Mouse (Mus musculus) limb, embryonic 10.5 days (tissue): ENCODE data around the gene Camta1. TPM values are rescaled to one million over a fixed set of nuclear protein-coding genes. Genes with fewer than 3 reads are reported as not detected.

Experiments used
- DNase-seq: peaks from one replicate; pipeline ENCODE4 v3.0.0-alpha.2; 2017; ENCODE audit warnings: low spot score
- H3K27ac ChIP-seq: fragments of 300-500 bp; sonication (generic); 2 replicates; pipeline ENCODE4 v1.5.1; 2016; ENCODE audit warnings: mild to moderate bottlenecking
- H3K27me3 ChIP-seq: fragments of 300-500 bp; sonication (generic); 2 replicates; pipeline ENCODE4 v1.6.1; 2016; ENCODE audit warnings: low read depth, mild to moderate bottlenecking; ENCODE audit not compliant: poor library complexity, severe bottlenecking
- H3K36me3 ChIP-seq: fragments of 300-500 bp; sonication (generic); 2 replicates; pipeline ENCODE4 v1.6.1; 2016; ENCODE audit warnings: mild to moderate bottlenecking, moderate library complexity
- H3K4me1 ChIP-seq: fragments of 300-500 bp; sonication (generic); 2 replicates; pipeline ENCODE4 v1.6.1; 2016
- H3K4me3 ChIP-seq: fragments of 300-500 bp; sonication (generic); 2 replicates; pipeline ENCODE4 v1.5.1; 2016; ENCODE audit warnings: mild to moderate bottlenecking, moderate library complexity
- H3K9me3 ChIP-seq: fragments of 300-500 bp; sonication (generic); replicated peaks from 2 replicates; pipeline ENCODE4 v1.6.1; 2016; ENCODE audit warnings: mild to moderate bottlenecking
- WGBS: fragments of 180-500 bp; shearing (Covaris S2); methylation state at CpG from one replicate; pipeline ENCODE4 v1.1.7; 2016; 5-methylcytosine and 5-hydroxymethylcytosine counted together
- polyA plus RNA-seq: library from polyadenylated mRNA; unstranded; fragments of >200 nt; fragmentation: Nextera tagmentation; extraction: Ambion mirVana; gene quantifications from 2 replicates; pipeline ENCODE4 v1.2.1, GENCODE M21; 2016

Camta1 gene
- polyA plus RNA-seq, 1 experiment from 2014 or later: 102 TPM

DNA sequence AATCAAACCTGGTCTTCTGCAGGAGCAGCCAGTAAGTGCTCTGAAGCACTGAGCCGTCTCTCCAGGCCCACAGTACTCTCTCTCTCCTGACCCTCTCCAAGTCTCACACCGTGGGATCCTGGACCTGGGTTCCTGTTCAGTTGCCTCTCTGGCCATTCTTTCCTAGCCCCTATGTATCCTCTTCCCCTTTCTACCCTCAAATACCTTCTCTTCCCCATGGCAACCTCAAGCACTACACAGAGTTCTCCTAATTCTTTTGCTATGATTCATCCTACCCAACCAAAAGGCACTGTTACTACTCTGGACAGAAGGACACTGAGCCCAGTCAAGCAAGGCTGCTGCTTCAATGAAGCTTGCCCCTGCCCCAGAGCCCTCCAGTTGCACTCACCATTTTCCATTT lies 19.1 kb downstream of the Camta1 start:
- Histone ChIP-seq H3K4me3 (no peak overlapping the region), H3K27me3 (no peaks in the 10 kb centered on the region), H3K4me1 (peaks cover 7% of the 10 kb centered on the region), H3K9me3 (no peaks in the 10 kb centered on the region), H3K27ac (no peak overlapping the region), H3K36me3 (no peaks in the 10 kb centered on the region)
- WGBS: 81% methylated on average over 2 of the region's 2 CpGs
- DNase-seq: no peak

GRCm38 (mm10) chr4:151838518-151838917 lies 23.2 kb downstream of the Camta1 start:
- DNase-seq: no peak
- no peak overlapping the region for H3K4me3 ChIP-seq
- H3K4me1 ChIP-seq: no peaks in the 10 kb centered on the region
- H3K27me3 ChIP-seq: no peaks in the 10 kb centered on the region
- no peak overlapping the region for H3K27ac ChIP-seq
- no peaks in the 10 kb centered on the region for H3K36me3 ChIP-seq
- WGBS: 68% methylated on average over 2 of the region's 2 CpGs
- no peaks in the 10 kb centered on the region for H3K9me3 ChIP-seq

- 91% methylated on average over 3 of the region's 3 CpGs for WGBS
- Histone ChIP-seq H3K36me3 (no peaks in the 10 kb centered on the region), H3K27me3 (no peaks in the 10 kb centered on the region), H3K4me3 (no peak overlapping the region), H3K4me1 (no peaks in the 10 kb centered on the region), H3K27ac (no peak overlapping the region), H3K9me3 (no peaks in the 10 kb centered on the region)
- no peak for DNase-seq
Observed at GRCm38 (mm10) chr4:151835860-151836259, 25.8 kb downstream of the Camta1 start.

GRCm38 (mm10) chr4:151834536-151834935 lies 27.1 kb downstream of the Camta1 start:
- WGBS: 94% methylated on average over 10 of the region's 10 CpGs
- Histone ChIP-seq H3K36me3 (peaks cover 6% of the 10 kb centered on the region; the same call in 1 of the 2 replicates), H3K27ac (no peak overlapping the region), H3K4me1 (no peaks in the 10 kb centered on the region), H3K4me3 (no peak overlapping the region), H3K9me3 (no peaks in the 10 kb centered on the region), H3K27me3 (no peaks in the 10 kb centered on the region)
- DNase-seq: no peak

GRCm38 (mm10) chr4:151833940-151834449 lies 27.7 kb downstream of the Camta1 start:
- no peak overlapping the region for H3K27ac ChIP-seq
- peaks cover 11% of the 10 kb centered on the region; the same call in 1 of the 2 replicates for H3K36me3 ChIP-seq
- WGBS: 92% methylated on average over 7 of the region's 7 CpGs
- DNase-seq: no peak
- H3K9me3 ChIP-seq: no peaks in the 10 kb centered on the region
- H3K4me3 ChIP-seq: no peak overlapping the region
- H3K4me1 ChIP-seq: no peaks in the 10 kb centered on the region
- no peaks in the 10 kb centered on the region for H3K27me3 ChIP-seq

GRCm38 (mm10) chr4:151827840-151828239 lies 33.8 kb downstream of the Camta1 start:
- Histone ChIP-seq H3K4me3 (no peak overlapping the region), H3K36me3 (peaks cover 17% of the 10 kb centered on the region; the same call in 1 of the 2 replicates), H3K9me3 (no peaks in the 10 kb centered on the region), H3K27me3 (no peaks in the 10 kb centered on the region), H3K27ac (no peak overlapping the region), H3K4me1 (no peaks in the 10 kb centered on the region)
- WGBS: 96% methylated on average over 3 of the region's 3 CpGs
- no peak for DNase-seq

DNA sequence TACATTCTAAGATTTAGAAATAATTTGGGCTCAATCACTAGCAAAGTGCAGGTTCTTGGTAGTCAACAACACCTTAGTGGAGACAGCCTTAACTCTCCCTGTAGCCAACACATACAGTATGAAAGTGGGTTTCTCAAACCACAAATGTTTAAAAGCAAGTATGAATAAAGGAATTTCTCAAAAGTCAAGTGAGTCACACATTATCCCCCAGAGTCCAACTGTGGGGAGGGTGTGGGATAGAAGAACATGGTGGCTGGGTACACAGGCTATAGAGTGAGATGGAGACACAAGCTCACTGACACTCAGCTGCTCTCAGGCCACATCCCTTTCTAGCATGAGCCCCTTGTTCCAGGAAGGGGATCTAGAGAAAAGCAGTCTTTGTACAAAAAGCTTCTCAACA lies 34.3 kb downstream of the Camta1 start:
- H3K36me3 ChIP-seq: peaks cover 17% of the 10 kb centered on the region; the same call in 1 of the 2 replicates
- DNase-seq: no peak
- H3K4me1 ChIP-seq: no peaks in the 10 kb centered on the region
- H3K27me3 ChIP-seq: no peaks in the 10 kb centered on the region
- no peaks in the 10 kb centered on the region for H3K9me3 ChIP-seq
- H3K4me3 ChIP-seq: no peak overlapping the region
- H3K27ac ChIP-seq: no peak overlapping the region

DNA sequence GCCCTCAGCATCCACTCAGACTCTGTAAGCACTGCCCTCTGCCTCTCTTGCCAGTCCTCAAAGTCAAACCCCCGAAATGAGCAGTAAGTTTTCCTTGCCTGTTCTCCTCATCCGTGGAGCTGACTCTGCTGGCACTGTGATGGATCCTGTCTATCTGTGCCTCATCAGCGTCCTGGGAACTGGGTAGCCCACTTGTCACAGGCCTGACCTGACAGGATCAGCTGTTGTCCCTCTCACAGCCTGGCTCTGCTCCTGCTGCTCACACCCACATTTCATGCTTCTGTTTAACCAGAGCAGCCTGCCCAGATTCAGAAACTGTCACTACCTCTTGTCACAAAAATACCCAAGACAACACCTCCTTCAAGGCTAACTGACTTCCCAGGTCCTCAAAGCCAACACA lies 37.7 kb downstream of the Camta1 start:
- H3K4me1 ChIP-seq: no peaks in the 10 kb centered on the region
- H3K27me3 ChIP-seq: no peaks in the 10 kb centered on the region
- H3K4me3 ChIP-seq: no peak overlapping the region
- no peak for DNase-seq
- peaks cover 6% of the 10 kb centered on the region; the same call in 1 of the 2 replicates for H3K36me3 ChIP-seq
- WGBS: 83% methylated on average over 3 of the region's 3 CpGs
- H3K27ac ChIP-seq: no peak overlapping the region
- no peaks in the 10 kb centered on the region for H3K9me3 ChIP-seq

- peaks cover 2% of the 10 kb centered on the region; the same call in 1 of the 2 replicates for H3K36me3 ChIP-seq
- H3K4me1 ChIP-seq: peaks cover 5% of the 10 kb centered on the region; the same call in 1 of the 2 replicates
- no peaks in the 10 kb centered on the region for H3K9me3 ChIP-seq
- no peak overlapping the region for H3K4me3 ChIP-seq
- WGBS: 90% methylated on average over 2 of the region's 2 CpGs
- H3K27ac ChIP-seq: no peak overlapping the region
- no peak for DNase-seq
- no peaks in the 10 kb centered on the region for H3K27me3 ChIP-seq
Observed at GRCm38 (mm10) chr4:151822986-151823385, 38.7 kb downstream of the Camta1 start.

GRCm38 (mm10) chr4:151817981-151818766 lies 43.5 kb downstream of the Camta1 start:
- Histone ChIP-seq H3K27ac (no peak overlapping the region), H3K9me3 (no peaks in the 10 kb centered on the region), H3K27me3 (no peaks in the 10 kb centered on the region), H3K4me1 (peaks cover 5% of the 10 kb centered on the region; the same call in 1 of the 2 replicates), H3K4me3 (no peak overlapping the region), H3K36me3 (no peaks in the 10 kb centered on the region; the same call in 1 of the 2 replicates)
- WGBS: 65% methylated on average over 3 of the region's 3 CpGs
- no peak for DNase-seq

DNA sequence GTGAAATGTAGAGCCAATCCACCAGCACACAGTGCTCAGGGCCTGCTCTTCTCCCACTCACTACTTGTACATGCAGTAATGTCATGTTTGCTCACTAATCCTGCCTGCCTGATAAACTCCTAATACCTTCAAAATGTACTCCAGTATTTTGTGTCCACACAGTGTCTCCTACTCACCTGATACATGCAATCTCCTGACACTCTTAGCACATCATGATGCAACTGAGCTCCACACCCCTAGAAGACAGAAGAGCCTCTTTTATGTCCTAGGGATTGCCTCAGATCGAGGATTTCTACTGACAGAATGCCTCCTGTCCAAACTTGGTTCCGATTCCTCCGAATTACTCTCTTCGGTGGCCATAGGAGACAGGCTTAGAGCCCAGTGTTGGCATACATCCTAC lies 48.0 kb downstream of the Camta1 start:
- WGBS: 94% methylated on average over 4 of the region's 4 CpGs
- H3K4me1 ChIP-seq: peaks cover 5% of the 10 kb centered on the region; the same call in 1 of the 2 replicates
- no peak overlapping the region for H3K4me3 ChIP-seq
- H3K27me3 ChIP-seq: no peaks in the 10 kb centered on the region
- DNase-seq: no peak
- H3K36me3 ChIP-seq: no peaks in the 10 kb centered on the region
- H3K9me3 ChIP-seq: no peaks in the 10 kb centered on the region
- no peak overlapping the region for H3K27ac ChIP-seq

GRCm38 (mm10) chr4:151805685-151806084 lies 56.0 kb downstream of the Camta1 start:
- no peaks in the 10 kb centered on the region for H3K36me3 ChIP-seq
- no peaks in the 10 kb centered on the region for H3K4me1 ChIP-seq
- H3K27ac ChIP-seq: no peak overlapping the region
- DNase-seq: no peak
- 89% methylated on average over 4 of the region's 4 CpGs for WGBS
- no peak overlapping the region for H3K4me3 ChIP-seq
- H3K9me3 ChIP-seq: no peaks in the 10 kb centered on the region
- no peaks in the 10 kb centered on the region for H3K27me3 ChIP-seq

GRCm38 (mm10) chr4:151805046-151805445 lies 56.6 kb downstream of the Camta1 start:
- Histone ChIP-seq H3K4me3 (no peak overlapping the region), H3K4me1 (no peaks in the 10 kb centered on the region), H3K9me3 (no peaks in the 10 kb centered on the region), H3K27ac (no peak overlapping the region), H3K27me3 (no peaks in the 10 kb centered on the region), H3K36me3 (no peaks in the 10 kb centered on the region)
- WGBS: 89% methylated on average over 6 of the region's 6 CpGs
- DNase-seq: no peak
